ENCODE assay signal across 8 mouse cellular contexts in the genomic region with DNA sequence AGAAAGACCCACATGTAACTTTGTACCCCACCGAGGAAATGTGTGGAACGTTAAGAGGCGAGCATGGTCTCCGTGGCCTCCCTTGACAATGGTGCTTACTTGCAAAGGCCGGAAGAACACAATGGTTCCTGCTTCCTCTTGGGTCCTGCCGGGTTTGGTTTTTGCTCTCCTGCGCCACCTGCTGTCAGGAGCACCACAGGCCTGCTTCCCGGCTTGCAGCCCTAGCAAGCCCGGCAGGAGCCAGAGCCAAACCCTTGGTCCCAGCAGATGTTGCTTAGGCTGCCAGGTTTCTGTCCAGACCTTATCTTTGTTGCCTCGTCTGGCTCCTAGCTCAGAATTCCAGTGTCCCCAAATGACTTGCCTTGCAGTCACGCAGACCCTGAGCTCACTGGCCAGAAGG.
DNase-seq lines count a peak whose midpoint lies in the region; ATAC-seq lines count a peak whose summit lies in the region.

No protein-coding gene starts in this region.

- ATAC-seq in common myeloid progenitor, adult 5-6 weeks (replicated peaks; ENCODE audit: low read depth, poor library complexity, severe bottlenecking) = peak; percentile 87
- peak; percentile 67 for ATAC-seq in midbrain, embryonic 11.5 days (ENCODE audit: low FRiP score)
- no peak for ATAC-seq in erythroid progenitor cell, adult 5-6 weeks (replicated peaks; ENCODE audit: low FRiP score, poor library complexity, severe bottlenecking)

- DNase-seq in adipocyte (ENCODE audit: low spot score) = peak; percentile 97
- DNase-seq in gastrocnemius, postnatal 10 days = peak; percentile 96
- peak; percentile 67 for DNase-seq in hindlimb bud, embryonic 11.5 days (ENCODE audit: extremely low spot score, low read depth, low spot score)
- DNase-seq in left cerebral cortex, postnatal 10 days (ENCODE audit: extremely low spot score in 1 of 2, low spot score in 2 of 2) = peak; percentile 81 to 92
- peak; percentile 99 for DNase-seq in midbrain, embryonic 11.5 days (ENCODE audit: low spot score, missing footprints)
- DNase-seq in skeletal muscle tissue, adult 2 months (ENCODE audit: low read depth, low spot score) = peak; percentile 96

- no peak overlapping the region for H3K4me3 ChIP-seq in midbrain, embryonic 11.5 days (ENCODE audit: low read depth, low read length)

- peaks cover 3% of the 10 kb centered on the region; the same call in 1 of the 2 replicates for H3K4me1 ChIP-seq in midbrain, embryonic 11.5 days (ENCODE audit: control insufficient read depth, insufficient read depth, low read length)

- no peaks in the 10 kb centered on the region for H3K9me3 ChIP-seq in midbrain, embryonic 11.5 days (ENCODE audit: control insufficient read depth, low read length)

- H3K27me3 ChIP-seq in midbrain, embryonic 11.5 days (ENCODE audit: control insufficient read depth, insufficient read depth, low read length) = no peaks in the 10 kb centered on the region

- H3K27ac ChIP-seq in midbrain, embryonic 11.5 days (ENCODE audit: low read depth, low read length) = peak overlapping the region; percentile 18; the same call in 1 of the 2 replicates

- WGBS in midbrain, embryonic 11.5 days = 4% methylated on average over 11 of the region's 11 CpGs

- no peaks in the 10 kb centered on the region for H3K36me3 ChIP-seq in midbrain, embryonic 11.5 days (ENCODE audit: control insufficient read depth, insufficient read depth, low read length)

- no peak overlapping the region for H3K4me2 ChIP-seq in midbrain, embryonic 11.5 days

- H3K9ac ChIP-seq in midbrain, embryonic 11.5 days (ENCODE audit: low read length) = peak overlapping the region; percentile 45; the same call in 1 of the 2 replicates

- intact Hi-C loops in left cerebral cortex, postnatal 10 days (cut with DNase I) = loop anchor here (5.0 kb wide), 2 partner anchors 84 to 234 kb away; no protein-coding TSS in a partner anchor
